Mouse (Mus musculus): ENCODE data around the gene Ino80b. TPM values are rescaled to one million over a fixed set of nuclear protein-coding genes. Genes with fewer than 3 reads are reported as not detected.

Ino80b gene
- polyA plus RNA-seq, 1 experiment from 2014 or later: 16.1 TPM

GRCm38 (mm10) chr6:83136881-83137575, 11.8 kb upstream of the Ino80b start:
- H3K36me3 ChIP-seq: no peaks in the 10 kb centered on the region
- DNase-seq (ENCODE audit: low spot score): peak; percentile 90
- H3K9me3 ChIP-seq: no peaks in the 10 kb centered on the region
- peaks cover 20% of the 10 kb centered on the region for H3K27me3 ChIP-seq (ENCODE audit: insufficient read depth, poor library complexity, severe bottlenecking)
- H3K4me1 ChIP-seq: peaks cover 50% of the 10 kb centered on the region
- under 1% methylated on average over 26 of the region's 26 CpGs for WGBS
- peak overlapping the region; percentile 79 for H3K4me3 ChIP-seq
- peak overlapping the region; percentile 99 for H3K27ac ChIP-seq

DNA sequence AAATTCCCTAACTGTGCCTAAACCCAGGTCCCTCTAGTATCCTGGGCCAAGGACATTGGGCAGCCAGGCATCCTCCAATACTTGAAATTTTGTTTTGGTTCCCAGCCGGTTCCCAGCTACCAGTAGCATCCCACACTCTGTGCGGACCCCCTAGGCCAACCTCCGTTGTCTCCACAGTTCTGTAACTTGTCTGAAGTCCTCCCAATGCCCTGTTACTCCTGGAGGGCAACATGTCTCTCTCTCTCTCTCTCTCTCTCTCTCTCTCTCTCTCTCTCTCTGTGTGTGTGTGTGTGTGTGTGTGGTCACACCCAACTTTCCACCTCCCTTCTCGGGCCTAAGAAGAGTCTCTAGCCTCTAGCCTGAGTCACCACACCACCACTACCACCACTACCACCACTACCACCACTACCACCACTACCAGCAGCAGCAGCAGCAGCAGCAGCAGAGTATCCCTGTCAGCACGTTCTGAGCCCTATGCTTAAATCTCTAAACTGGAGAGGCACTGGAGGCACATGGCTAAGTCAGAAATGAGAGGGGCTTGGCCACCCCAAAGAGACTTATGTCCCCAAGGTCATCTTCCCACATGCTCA, 11.2 kb upstream of the Ino80b start:
- H3K4me3 ChIP-seq: peak overlapping the region; percentile 79
- WGBS: 9% methylated on average over 5 of the region's 5 CpGs
- peak overlapping the region; percentile 99 for H3K27ac ChIP-seq
- H3K4me1 ChIP-seq: peaks cover 44% of the 10 kb centered on the region
- no peaks in the 10 kb centered on the region for H3K36me3 ChIP-seq
- peaks cover 17% of the 10 kb centered on the region for H3K27me3 ChIP-seq (ENCODE audit: insufficient read depth, poor library complexity, severe bottlenecking)
- no peaks in the 10 kb centered on the region for H3K9me3 ChIP-seq
- no peak for DNase-seq (ENCODE audit: low spot score)

- WGBS: 4% methylated on average over 37 of the region's 37 CpGs
- H3K27ac ChIP-seq: peak overlapping the region; percentile 99
- DNase-seq (ENCODE audit: low spot score): no peak
- H3K4me3 ChIP-seq: peak overlapping the region; percentile 79
- H3K36me3 ChIP-seq: no peaks in the 10 kb centered on the region
- no peaks in the 10 kb centered on the region for H3K9me3 ChIP-seq
- peaks cover 41% of the 10 kb centered on the region for H3K4me1 ChIP-seq
- H3K27me3 ChIP-seq (ENCODE audit: insufficient read depth, poor library complexity, severe bottlenecking): peaks cover 15% of the 10 kb centered on the region
These were observed 10.4 kb upstream of the Ino80b start for GRCm38 (mm10) chr6:83135571-83136161.

DNA sequence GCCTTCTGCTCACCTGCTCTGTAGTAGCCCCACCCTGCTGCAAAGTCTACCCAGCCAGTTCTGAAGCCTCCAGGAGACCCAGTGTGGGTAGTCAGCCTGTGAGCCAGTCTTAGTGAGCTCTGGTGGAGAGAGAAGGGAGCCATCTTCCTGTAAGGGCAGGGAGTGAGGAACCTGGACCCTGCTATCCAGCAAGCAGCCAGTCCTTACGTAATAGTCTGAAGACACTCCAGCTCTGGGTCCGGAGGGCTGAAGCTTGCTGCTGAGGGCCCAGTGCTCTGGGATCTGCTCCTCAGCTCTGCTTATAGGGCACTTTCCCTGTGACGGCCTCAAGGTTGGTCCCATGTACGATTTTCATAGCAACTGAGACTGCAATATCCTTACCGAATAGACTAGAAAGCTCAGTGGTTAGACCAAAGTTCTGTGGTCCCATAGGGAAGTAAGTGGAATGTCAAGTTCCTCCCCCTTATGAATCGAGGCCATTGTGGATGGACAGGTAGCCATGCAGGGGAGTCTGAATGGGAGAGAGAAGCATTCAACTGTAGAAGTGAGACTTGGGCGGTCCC, 9.8 kb upstream of the Ino80b start, which contains the start of gene Rtkn:
Rtkn (plus strand) TSS at position 513 of the 563 bp plus-strand sequence.
- 57% methylated on average over 7 of the region's 7 CpGs for WGBS
- DNase-seq (ENCODE audit: low spot score): no peak
- Histone ChIP-seq H3K27ac (peak within 1 kb of the TSS; percentile 99), H3K27me3 (ENCODE audit: insufficient read depth, poor library complexity, severe bottlenecking) (peaks cover 15% of the 10 kb centered on the region), H3K4me3 (peak within 1 kb of the TSS; percentile 79), H3K4me1 (peaks cover 41% of the 10 kb centered on the region), H3K9me3 (no peaks in the 10 kb centered on the region), H3K36me3 (no peaks in the 10 kb centered on the region)

DNA sequence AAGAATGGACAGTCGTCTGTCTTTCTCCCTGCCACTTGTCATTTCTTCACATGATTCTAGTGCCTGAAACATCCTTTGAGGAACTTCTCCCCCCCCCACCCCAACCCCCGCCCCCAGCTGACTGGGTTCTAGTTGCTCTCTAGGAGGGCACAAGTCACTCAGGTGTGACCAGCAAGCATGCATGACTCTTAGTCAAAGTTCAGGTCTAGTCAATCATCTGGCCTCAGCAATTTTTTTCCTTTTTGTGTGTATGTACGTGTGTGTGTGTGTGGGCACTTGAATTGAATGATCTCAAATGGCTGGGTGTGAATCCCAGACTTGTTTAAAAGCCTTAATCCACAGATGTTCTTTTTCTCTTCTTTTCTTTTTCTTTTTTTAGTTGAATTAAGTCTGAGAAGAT, 9.0 kb upstream of the Ino80b start:
- no peak overlapping the region for H3K4me3 ChIP-seq
- WGBS: 70% methylated on average over 3 of the region's 3 CpGs
- no peaks in the 10 kb centered on the region for H3K36me3 ChIP-seq
- peaks cover 38% of the 10 kb centered on the region for H3K4me1 ChIP-seq
- peaks cover 15% of the 10 kb centered on the region for H3K27me3 ChIP-seq (ENCODE audit: insufficient read depth, poor library complexity, severe bottlenecking)
- H3K27ac ChIP-seq: no peak overlapping the region
- no peak for DNase-seq (ENCODE audit: low spot score)
- no peaks in the 10 kb centered on the region for H3K9me3 ChIP-seq

DNA sequence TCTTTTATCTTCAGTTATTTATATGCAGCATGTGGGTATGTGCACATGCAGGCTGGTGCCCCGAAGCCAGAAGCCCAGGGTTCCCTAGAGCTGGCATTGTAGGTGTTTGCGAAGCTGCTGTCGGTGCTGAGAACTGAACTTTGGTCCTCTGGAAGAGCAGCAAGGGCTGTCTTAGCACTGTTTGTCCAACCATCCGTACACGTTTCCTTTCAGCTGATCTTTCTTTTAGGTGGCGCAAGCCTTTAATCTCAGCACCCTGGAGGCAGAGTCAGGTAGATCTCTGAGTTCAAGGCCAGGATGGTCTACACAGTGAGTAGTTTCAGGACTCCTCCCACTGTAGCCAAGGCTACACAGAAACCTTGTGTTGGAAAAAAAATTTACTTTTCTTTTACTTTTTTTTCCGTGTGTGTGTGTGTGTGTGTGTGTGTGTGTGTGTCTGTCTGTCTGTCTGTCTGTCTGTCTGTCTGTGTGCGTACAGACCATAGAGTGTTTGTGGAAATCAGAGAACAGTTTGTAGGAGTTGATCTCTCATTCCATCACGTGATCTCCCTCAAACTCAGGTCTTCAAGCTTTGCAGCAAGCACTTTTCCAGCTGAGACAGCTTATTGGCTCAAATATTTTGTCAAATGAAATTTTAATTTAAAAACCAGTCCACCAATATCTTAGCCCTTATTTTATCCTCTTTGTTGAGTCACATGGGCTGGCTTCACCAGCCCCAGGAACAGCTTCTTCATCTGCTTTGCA, 7.1 kb upstream of the Ino80b start:
- no peak for DNase-seq (ENCODE audit: low spot score)
- Histone ChIP-seq H3K27ac (no peak overlapping the region), H3K27me3 (ENCODE audit: insufficient read depth, poor library complexity, severe bottlenecking) (peaks cover 15% of the 10 kb centered on the region), H3K4me3 (no peak overlapping the region), H3K9me3 (no peaks in the 10 kb centered on the region), H3K4me1 (peaks cover 21% of the 10 kb centered on the region), H3K36me3 (no peaks in the 10 kb centered on the region)
- 82% methylated on average over 9 of the region's 9 CpGs for WGBS

- H3K4me1 ChIP-seq: peaks cover 13% of the 10 kb centered on the region
- no peak overlapping the region for H3K27ac ChIP-seq
- no peak for DNase-seq (ENCODE audit: low spot score)
- no peaks in the 10 kb centered on the region for H3K36me3 ChIP-seq
- WGBS: 76% methylated on average over 6 of the region's 6 CpGs
- H3K4me3 ChIP-seq: no peak overlapping the region
- no peaks in the 10 kb centered on the region for H3K9me3 ChIP-seq
- H3K27me3 ChIP-seq (ENCODE audit: insufficient read depth, poor library complexity, severe bottlenecking): peaks cover 15% of the 10 kb centered on the region
These were observed 6.3 kb upstream of the Ino80b start for GRCm38 (mm10) chr6:83131469-83132034.

- Histone ChIP-seq H3K36me3 (no peaks in the 10 kb centered on the region), H3K27me3 (ENCODE audit: insufficient read depth, poor library complexity, severe bottlenecking) (no peaks in the 10 kb centered on the region), H3K4me3 (no peak overlapping the region), H3K9me3 (no peaks in the 10 kb centered on the region), H3K4me1 (peaks cover 24% of the 10 kb centered on the region), H3K27ac (no peak overlapping the region)
- WGBS: 92% methylated on average over 5 of the region's 5 CpGs
- DNase-seq (ENCODE audit: low spot score): no peak
These were observed 2.2 kb upstream of the Ino80b start for GRCm38 (mm10) chr6:83127419-83127818.

GRCm38 (mm10) chr6:83124851-83125312, 349 bp downstream of the Ino80b start:
- Histone ChIP-seq H3K36me3 (no peaks in the 10 kb centered on the region), H3K4me3 (peak overlapping the region; percentile 78), H3K27ac (peak overlapping the region; percentile 90), H3K9me3 (no peaks in the 10 kb centered on the region), H3K27me3 (ENCODE audit: insufficient read depth, poor library complexity, severe bottlenecking) (no peaks in the 10 kb centered on the region), H3K4me1 (peaks cover 42% of the 10 kb centered on the region)
- peak; percentile 95 for DNase-seq (ENCODE audit: low spot score)
- WGBS: under 1% methylated on average over 30 of the region's 30 CpGs

DNA sequence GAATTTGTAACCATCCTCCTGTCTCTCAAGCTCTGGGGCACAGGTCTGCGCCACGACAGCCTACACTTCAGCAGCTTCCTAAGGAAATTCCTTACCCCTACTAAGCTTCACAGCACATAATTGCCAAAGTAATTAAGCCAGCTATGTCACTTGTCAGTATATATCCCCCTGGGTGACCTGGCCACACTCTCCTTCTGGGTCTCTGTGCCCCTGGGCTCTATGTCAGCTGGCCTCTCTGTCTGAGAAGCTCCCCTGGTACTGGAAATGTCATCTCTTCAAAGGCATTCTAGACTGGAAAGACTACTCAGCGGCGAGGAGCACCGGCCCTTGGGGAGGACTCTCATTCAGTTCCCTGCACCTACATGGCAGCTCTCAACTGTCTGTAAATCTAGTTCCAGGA, 2.3 kb downstream of the Ino80b start:
- peaks cover 18% of the 10 kb centered on the region for H3K36me3 ChIP-seq
- H3K27me3 ChIP-seq (ENCODE audit: insufficient read depth, poor library complexity, severe bottlenecking): no peaks in the 10 kb centered on the region
- H3K4me3 ChIP-seq: peak overlapping the region; percentile 91; the same call in 1 of the 2 replicates
- no peak for DNase-seq (ENCODE audit: low spot score)
- no peaks in the 10 kb centered on the region for H3K9me3 ChIP-seq
- H3K27ac ChIP-seq: no peak overlapping the region
- 88% methylated on average over 5 of the region's 5 CpGs for WGBS
- peaks cover 50% of the 10 kb centered on the region for H3K4me1 ChIP-seq

- WGBS: 1% methylated on average over 47 of the region's 52 CpGs
- Histone ChIP-seq H3K27me3 (ENCODE audit: insufficient read depth, poor library complexity, severe bottlenecking) (no peaks in the 10 kb centered on the region), H3K9me3 (no peaks in the 10 kb centered on the region), H3K4me1 (peaks cover 53% of the 10 kb centered on the region), H3K4me3 (peak overlapping the region; percentile 91), H3K36me3 (peaks cover 26% of the 10 kb centered on the region), H3K27ac (peak overlapping the region; percentile 98)
- no peak for DNase-seq (ENCODE audit: low spot score)
These were observed 3.1 kb downstream of the Ino80b start for GRCm38 (mm10) chr6:83121863-83122710.
